Mouse (Mus musculus) right cerebral cortex, postnatal 4 days (tissue): Measurements from ENCODE around the gene Cbx2.

Source experiments
- DNase-seq: peaks from one replicate; pipeline ENCODE4 v3.0.0-alpha.2; 2022

The Cbx2 gene

GRCm38 (mm10) chr11:119043761-119044550 lies 21.2 kb downstream of the Cbx2 start:
- no peak for DNase-seq

GRCm38 (mm10) chr11:119044551-119045337 lies 22.0 kb downstream of the Cbx2 start:
- no peak for DNase-seq

DNA sequence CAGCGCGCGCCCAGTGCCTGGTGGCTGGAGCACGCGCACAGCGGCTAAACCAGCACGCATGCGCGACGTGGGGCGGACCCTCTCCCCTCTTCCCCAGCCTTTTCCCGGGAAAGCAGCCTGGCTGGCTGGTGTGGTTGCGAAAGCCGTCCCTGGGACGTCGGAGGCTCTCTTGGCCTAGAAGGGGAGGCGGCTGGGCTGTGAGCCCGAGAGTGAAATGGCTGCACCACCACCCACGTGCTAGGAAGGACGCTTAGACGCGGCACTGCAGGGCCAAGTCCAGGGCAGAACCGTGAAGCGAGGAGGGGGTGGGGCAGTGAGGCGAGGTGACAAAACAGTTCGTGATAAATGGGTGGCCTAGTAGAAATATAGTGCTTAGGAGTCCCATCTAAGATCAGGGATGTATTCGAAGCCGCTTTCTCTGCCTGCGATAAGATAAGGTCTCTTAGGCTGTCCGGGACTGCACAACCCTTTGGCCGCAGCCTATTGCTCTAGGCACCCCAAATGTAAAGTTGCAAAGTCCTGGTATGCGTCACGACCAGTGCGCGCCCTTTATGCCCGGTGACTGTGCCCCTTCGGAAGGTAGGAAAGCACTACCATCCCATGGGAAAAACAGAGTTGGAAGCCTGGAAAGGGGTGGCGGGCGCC lies 24.0 kb downstream of the Cbx2 start:
- peak; percentile 69 for DNase-seq

DNA sequence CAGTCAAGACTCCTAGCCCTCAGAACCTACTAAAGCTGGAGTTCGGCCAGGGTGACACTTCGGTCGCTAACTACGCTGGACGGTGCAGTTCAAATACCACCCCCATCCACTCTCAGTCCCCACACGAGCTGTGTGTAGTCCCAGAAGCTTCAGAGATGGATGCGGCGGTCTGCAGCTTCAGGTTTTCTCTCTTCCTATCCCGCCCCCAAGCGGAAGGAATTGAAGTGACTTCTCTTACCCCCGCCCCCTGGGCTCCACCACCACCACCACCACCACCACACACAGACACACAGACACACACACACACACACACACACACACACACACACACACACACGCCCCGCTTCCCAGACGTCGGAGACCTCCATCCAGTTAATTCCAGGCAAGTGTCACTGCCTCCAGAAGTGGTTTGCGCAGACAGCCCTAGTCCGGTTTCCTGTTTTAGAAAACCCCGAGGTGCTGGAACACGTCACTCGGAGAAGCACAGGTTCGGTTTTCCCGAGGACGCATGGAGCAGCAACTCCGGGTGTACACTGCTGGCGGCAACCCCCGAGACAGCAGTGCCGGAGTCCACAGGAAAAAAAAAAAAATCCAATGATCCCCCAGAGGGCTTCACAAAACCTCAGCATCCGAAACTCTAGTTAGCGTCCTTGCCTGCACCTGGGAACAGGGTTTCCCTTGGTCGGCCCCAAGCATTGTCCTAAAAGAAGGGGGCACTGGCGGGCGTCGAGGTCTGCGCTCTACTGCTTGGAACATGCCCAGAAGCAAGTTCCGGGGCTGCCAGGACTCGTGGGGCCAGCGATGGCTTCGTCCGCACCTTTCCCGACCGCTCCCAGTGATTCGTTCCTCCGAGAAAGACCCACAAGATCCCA lies 24.7 kb downstream of the Cbx2 start:
- no peak for DNase-seq

DNA sequence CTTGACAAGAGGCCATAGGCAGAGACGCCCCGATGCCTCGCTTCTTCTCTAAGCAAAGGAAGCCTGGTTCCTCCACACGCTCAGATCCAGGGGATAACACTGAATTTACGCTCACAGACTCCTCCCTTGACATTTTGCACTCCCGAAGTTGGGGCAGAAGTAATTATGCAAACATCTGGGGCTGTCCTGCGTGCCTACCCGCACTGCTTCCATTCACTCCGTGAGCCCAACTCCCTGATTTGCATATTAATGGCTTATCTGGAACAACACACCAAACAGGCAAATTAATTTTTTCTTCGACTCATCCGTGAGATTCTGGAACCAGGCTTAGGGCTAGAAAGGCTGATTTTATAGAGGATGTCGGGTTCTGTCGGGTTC lies 25.4 kb downstream of the Cbx2 start:
- no peak for DNase-seq

DNA sequence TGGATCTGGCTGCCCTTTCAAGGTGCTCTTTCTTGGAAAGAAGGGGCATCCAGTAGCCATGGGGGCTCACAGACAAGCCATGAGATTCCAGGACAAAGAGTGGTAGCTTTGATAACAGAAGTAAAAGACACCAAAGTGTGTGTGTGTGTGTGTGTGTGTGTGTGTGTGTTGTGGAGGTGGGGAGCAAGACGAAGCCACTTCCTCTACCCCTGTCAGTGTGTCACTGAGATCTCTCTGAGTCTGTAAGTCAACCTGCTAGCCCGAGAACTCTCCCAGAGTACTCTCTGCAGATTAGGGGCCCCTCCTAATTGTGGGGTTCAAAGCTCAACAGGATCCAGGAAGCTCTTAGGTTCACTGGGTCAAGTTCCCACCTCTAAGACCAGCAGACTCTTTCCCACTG lies 27.6 kb downstream of the Cbx2 start:
- no peak for DNase-seq

DNA sequence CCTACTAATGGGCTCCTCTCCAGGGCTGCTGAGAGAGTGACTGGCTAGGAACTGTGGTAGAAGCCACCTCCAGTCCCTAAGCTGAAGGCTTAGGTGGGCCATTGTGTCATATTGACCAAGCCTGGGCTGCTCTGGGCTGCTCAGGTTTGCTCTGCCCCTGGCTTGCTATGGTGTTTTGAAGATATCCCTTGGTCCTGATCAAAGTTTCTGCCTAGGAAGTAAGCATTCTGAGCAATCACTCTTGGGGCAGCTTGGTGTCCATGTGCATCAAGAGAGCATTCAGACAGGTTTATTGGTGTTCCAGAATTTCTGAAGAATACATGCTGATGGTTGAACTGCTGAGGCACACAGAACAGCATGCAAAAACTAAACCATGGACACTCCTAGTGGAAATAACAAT lies 28.7 kb downstream of the Cbx2 start:
- DNase-seq: no peak

DNA sequence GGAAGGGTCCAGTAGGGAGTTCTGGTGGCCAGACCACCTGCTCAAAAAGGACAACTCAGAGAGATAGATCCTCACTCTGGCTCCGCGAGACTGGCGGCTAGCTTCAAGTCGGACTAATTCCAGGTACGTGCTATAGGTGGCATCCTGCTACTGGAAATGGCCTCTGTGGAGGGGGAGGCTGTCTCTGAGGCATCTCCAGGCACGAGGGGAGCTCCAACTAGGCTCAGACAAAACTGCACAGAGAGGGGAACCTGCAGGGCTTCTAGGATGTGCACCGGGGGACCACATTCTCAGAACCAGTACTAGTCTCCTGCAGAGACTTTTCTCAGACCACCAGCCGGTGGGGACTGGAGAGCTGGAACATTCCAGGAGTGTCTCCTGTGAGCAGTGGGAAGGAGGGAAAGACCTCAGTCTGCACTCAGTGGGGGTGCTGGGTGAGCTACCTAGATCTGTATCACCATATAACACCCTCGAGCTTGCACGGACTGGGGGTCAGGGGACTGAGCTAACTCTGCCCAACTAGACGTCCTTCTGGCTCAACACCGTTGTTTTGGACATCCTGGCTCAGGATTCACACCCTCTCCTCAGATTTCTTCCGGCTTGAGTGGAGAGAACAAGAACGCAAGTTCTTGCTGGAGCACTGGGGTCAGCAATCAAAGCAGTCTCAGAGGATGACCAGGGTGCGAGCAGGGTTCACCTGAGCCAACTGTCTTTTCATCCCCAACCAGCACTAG lies 29.3 kb downstream of the Cbx2 start:
- DNase-seq: no peak

DNA sequence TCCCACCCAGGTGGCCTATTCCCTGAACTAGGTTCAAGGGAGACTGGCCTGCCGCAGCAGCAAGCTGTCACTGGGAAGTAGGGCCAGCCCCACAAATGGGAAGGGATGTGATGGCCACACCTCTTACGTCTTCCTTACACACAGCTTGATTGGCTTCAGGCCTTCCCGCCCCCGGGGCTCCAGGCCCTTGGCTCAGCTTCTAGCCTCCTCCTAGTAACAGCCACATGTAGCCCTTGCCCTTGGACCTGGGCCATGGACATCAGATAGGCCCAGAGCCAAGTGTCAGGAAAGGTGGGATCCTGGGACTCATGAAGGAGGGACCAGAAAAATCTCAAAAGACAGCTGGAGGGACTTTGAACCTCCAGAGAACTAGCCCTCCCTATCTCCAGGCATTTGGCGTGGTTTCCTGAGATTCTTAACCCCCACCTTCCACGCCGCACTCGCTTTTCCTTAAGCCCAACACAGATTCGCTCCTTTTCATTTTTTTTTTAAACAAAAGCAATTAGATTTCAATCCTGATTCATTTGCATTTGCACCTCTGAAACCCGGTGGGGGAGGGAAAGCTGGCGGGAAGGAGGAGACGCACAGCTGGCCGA lies 30.0 kb downstream of the Cbx2 start:
- DNase-seq: no peak

- DNase-seq: peak; percentile 91
Observed at GRCm38 (mm10) chr11:119053257-119053670, 30.5 kb downstream of the Cbx2 start.

DNA sequence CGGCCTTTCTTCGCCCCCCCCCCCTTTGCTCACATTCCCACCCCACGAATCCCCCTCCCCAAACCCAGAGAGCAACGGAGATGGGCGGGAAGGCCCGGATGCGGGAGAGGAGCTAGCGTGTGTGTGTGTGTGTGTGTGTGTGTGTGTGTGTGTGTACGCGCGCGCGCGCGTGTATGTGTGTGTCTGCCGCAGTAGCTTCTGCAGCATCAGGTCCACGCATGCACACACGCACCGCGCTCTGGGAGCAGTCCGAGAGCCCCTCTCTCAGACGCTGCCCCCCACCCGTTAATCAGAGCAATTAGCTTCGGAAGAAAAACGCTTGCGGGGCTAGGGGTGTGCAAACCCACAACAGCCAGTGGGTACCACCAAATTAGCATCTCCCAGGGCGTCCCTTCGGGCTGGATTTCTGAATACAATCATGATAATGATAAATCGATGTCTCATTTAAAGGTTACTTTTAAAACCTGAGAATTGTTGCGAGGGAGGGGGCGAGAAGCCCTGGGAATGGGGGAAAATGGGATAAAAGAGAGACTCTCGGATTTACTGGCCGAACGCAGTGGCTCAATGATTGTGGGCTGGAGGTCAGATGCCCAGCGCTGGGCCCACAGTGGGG lies 31.1 kb downstream of the Cbx2 start:
- DNase-seq: peak; percentile 79

DNA sequence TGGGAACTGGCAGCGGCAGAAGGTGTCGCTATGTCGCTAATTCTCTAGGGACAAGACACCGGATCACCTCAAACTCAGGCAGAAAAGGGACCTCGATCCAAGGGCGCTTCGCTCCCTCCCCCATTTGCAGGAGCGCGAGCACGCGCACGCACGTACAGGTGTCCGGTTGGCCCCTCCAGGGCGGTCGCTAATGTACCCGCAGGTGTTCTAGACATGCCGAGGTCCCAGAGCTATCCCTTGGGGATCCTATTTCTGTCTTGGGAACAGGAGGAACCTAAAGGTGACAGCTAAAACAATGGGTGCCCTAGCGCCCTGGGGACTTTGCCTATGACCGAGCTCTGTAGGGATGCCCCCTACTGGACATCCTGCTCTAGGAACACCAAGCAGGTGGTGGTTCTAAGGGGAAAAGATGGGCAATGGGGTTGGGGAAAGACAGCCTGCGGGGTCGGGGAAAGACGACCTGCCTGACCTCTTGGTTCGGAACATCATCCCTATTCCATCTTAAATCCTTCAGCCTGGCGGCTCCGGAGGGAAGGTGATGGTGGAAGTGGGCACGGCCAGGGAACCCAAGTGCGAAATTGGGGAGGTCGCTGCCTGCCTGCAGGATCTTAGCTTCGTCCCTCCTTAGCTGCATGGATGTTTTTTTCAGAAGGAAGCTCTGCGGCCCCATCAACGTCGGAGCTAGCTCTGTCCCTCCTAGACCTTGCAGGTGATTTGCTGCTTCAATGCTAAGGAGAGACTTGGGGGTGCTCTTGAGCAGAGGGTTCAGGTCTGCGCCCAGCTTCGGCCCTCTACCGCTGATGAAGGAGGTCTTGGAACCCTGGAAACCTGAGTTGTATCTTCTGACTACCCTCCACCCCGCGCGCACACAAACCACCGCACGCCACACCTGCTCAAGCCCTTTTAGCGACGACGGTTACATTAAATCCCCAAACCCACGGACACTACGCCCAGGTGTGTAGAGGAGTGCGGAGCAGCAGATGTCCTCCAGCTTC lies 31.9 kb downstream of the Cbx2 start:
- peak; percentile 46 for DNase-seq

- DNase-seq: peak; percentile 53
Observed at GRCm38 (mm10) chr11:119055571-119056131, 32.9 kb downstream of the Cbx2 start.

DNA sequence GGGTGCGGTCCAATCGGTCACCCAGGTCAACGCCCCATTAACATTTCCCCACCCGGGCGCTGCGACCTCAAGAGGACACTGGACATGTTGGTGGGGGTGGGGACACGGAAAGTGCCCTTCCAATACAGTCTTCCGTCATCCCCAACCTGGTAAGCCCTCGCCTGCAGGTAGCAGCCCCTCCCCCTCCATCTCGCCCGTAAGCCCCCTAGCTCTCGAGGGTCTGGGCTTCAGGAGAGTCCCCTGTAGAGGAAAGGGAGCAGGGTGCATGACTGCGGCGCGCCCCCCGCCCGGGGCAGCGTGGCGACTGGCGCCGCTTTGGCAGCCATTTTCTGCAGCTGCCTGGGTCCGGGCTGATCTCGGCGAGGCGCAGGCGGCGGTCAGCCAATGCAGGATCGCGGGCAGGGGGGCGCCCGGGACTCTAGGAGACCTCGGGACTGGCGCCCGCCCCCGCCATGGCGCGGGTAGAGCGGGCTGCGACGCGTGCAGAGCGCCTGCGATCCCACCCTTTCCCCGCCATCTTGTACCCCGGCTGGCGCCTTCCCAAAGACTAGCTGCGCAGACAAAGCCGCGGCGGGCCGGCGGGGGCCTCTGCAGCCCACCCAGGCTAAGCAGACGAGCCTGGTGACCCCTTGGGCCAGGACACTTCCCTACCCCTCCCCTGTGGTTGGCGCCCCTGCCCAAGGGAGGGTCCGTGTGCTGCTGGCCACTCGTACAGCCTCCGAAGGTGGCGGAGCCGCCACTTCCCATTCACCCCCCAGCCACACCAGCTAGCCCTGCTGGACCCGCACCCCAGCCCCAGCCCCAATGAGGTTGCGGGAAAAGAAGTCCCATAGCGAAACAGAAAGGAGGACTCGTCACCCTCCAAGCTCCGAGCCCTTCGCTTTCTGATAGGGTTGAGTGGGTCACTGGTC lies 33.8 kb downstream of the Cbx2 start:
- peak; percentile 83 for DNase-seq

DNA sequence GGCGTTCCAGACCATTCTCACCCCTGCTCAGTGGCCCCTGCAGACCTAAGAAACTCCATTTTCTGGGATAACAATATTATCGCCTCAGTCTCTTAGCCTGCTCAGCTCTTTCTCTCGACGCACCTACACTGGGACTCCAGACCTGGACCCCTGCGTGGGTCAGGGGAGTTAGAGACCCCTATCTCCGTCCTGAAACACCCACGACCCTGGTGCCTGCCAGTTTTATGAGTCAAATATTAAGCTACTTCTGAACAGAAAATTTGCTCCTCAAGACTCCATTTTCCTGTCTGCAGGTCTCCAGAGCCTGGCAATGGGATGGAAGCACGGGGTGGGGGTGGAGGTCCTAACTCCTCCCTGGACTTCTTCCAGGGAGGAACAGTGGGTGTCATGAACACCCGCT lies 34.5 kb downstream of the Cbx2 start:
- no peak for DNase-seq

- DNase-seq: no peak
Observed at GRCm38 (mm10) chr11:119058041-119058995, 35.6 kb downstream of the Cbx2 start.

GRCm38 (mm10) chr11:119059256-119059655 lies 36.5 kb downstream of the Cbx2 start:
- no peak for DNase-seq
